Mouse (Mus musculus): ENCODE measurements around the gene Wrap53. TPM values are rescaled to one million over a fixed set of nuclear protein-coding genes. Genes with fewer than 3 reads are reported as not detected.
A peak's percentile ranks its signal among the peaks of the same experiment; 100 is the strongest.

The Wrap53 gene
- polyA plus RNA-seq, 1 experiment = 18.8 TPM

DNA sequence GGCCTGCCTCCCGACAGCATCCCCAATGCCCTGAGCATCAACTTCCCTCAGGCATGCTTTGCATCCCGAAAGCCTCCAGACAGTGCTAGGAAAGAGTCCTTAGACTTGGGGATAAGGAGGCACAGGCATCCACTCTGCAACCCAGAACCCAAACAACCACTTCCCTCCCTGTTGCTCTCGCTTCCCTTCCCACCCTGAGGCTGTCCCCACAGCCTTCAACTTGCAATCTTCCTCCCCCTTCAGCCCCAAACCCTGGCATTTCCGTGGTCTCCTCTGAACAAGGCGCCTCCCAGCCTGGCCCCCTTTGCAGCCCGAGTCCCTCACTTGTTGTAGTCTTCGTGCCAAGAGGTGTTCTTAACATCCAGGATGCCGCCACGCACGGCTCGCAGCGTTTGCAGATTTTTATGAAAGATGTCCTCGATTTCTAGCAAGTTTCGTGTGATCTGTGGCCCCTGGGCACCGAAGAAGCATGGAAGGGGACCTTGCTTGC lies 63.9 kb downstream of the Wrap53 start:
- no peak overlapping the region for H3K4me3 ChIP-seq (replicated peaks; ENCODE audit: insufficient read depth, low read depth, low read length)
- no peak overlapping the region for H3K27ac ChIP-seq (ENCODE audit: insufficient read depth, low read length)
- no peak for DNase-seq
- TF ChIP-seq POLR2A (IDR thresholded peaks at IDR 0.05; ENCODE audit: borderline replicate concordance, insufficient read depth, low read length) (no peak), CTCF (IDR thresholded peaks at IDR 0.05; ENCODE audit: borderline replicate concordance, insufficient read depth, low read depth, low read length) (no peak)
- no peaks in the 10 kb centered on the region for H3K27me3 ChIP-seq (ENCODE audit: control insufficient read depth, insufficient read depth, low read length)
- H3K4me1 ChIP-seq (ENCODE audit: control insufficient read depth, insufficient read depth, low read length) = no peaks in the 10 kb centered on the region
- 65% methylated on average over 15 of the region's 15 CpGs for WGBS

- Histone ChIP-seq H3K4me3 (replicated peaks; ENCODE audit: insufficient read depth, low read depth, low read length) (no peak overlapping the region), H3K27ac (ENCODE audit: insufficient read depth, low read length) (no peak overlapping the region), H3K27me3 (ENCODE audit: control insufficient read depth, insufficient read depth, low read length) (no peaks in the 10 kb centered on the region), H3K4me1 (ENCODE audit: control insufficient read depth, insufficient read depth, low read length) (no peaks in the 10 kb centered on the region)
- DNase-seq = peak; percentile 54 to 55
- TF ChIP-seq POLR2A (IDR thresholded peaks at IDR 0.05; ENCODE audit: borderline replicate concordance, insufficient read depth, low read length) = no peak
- peak; percentile 86 for TF ChIP-seq CTCF (IDR thresholded peaks at IDR 0.05; ENCODE audit: borderline replicate concordance, insufficient read depth, low read depth, low read length)
- WGBS = 10% methylated on average over 6 of the region's 6 CpGs
Observed at GRCm38 (mm10) chr11:69513840-69514239, 66.2 kb downstream of the Wrap53 start.

Other genes with a start within 250 kb of the Wrap53 start
- 130 and 135 TPM in 2 replicates for gene Rnf227, start 239.8 kb downstream of the Wrap53 start, polyA plus RNA-seq (2012; rRNA removed)
- 111 and 115 TPM in 2 replicates for gene Chd3, start 210.8 kb downstream of the Wrap53 start, polyA plus RNA-seq (2012; rRNA removed)
- gene Naa38, start 184.8 kb downstream of the Wrap53 start, polyA plus RNA-seq (2012; rRNA removed) = 193 and 200 TPM in 2 replicates
- gene Cyb5d1, start 184.6 kb downstream of the Wrap53 start, polyA plus RNA-seq (2012; rRNA removed) = 40.2 and 41.9 TPM in 2 replicates
- 5.7 and 6.0 TPM in 2 replicates for gene Tmem88, start 182.0 kb downstream of the Wrap53 start, polyA plus RNA-seq (2012; rRNA removed)
- gene Kdm6b, start 166.6 kb downstream of the Wrap53 start, polyA plus RNA-seq (2012; rRNA removed) = 14.0 and 16.5 TPM in 2 replicates
- gene Dnah2, start 31.1 kb downstream of the Wrap53 start, polyA plus RNA-seq (2012; rRNA removed) = 0.55 and 0.69 TPM in 2 replicates
- gene Efnb3, start 20.1 kb downstream of the Wrap53 start, polyA plus RNA-seq (2012; rRNA removed) = 84.8 and 104 TPM in 2 replicates
- 34.7 and 35.6 TPM in 2 replicates for gene Trp53, start 104 bp upstream of the Wrap53 start, polyA plus RNA-seq (2012; rRNA removed)
- gene Atp1b2, start 25.7 kb upstream of the Wrap53 start, polyA plus RNA-seq (2012; rRNA removed) = 890 and 950 TPM in 2 replicates
- 0.11 TPM in 2 replicates for gene Shbg, start 37.6 kb upstream of the Wrap53 start, polyA plus RNA-seq (2012; rRNA removed)
- gene Sat2, start 41.8 kb upstream of the Wrap53 start, polyA plus RNA-seq (2012; rRNA removed) = 32.4 and 33.5 TPM in 2 replicates
- 176 and 183 TPM in 2 replicates for gene Fxr2, start 52.7 kb upstream of the Wrap53 start, polyA plus RNA-seq (2012; rRNA removed)
- gene Sox15, start 75.1 kb upstream of the Wrap53 start, polyA plus RNA-seq (2012; rRNA removed) = not detected in 2 replicates
- gene Mpdu1, start 82.4 kb upstream of the Wrap53 start, polyA plus RNA-seq (2012; rRNA removed) = 115 and 120 TPM in 2 replicates
- 3.7 and 4.5 TPM in 2 replicates for gene Cd68, start 85.9 kb upstream of the Wrap53 start, polyA plus RNA-seq (2012; rRNA removed)
- gene Eif4a1, start 92.2 kb upstream of the Wrap53 start, polyA plus RNA-seq (2012; rRNA removed) = 316 and 321 TPM in 2 replicates
- 110 and 152 TPM in 2 replicates for gene Senp3, start 101.8 kb upstream of the Wrap53 start, polyA plus RNA-seq (2012; rRNA removed)
- gene Tnfsf13, start 105.5 kb upstream of the Wrap53 start, polyA plus RNA-seq (2012; rRNA removed) = 4.8 and 4.9 TPM in 2 replicates
- gene Tnfsf12, start 115.6 kb upstream of the Wrap53 start, polyA plus RNA-seq (2012; rRNA removed) = 31.2 and 35.3 TPM in 2 replicates
- gene Tnfsfm13, start 115.8 kb upstream of the Wrap53 start, polyA plus RNA-seq (2012; rRNA removed) = 3.3 and 4.2 TPM in 2 replicates
- gene Polr2a, start 178.4 kb upstream of the Wrap53 start, polyA plus RNA-seq (2012; rRNA removed) = 35.3 and 42.3 TPM in 2 replicates
- gene Slc35g3, start 181.7 kb upstream of the Wrap53 start, polyA plus RNA-seq (2012; rRNA removed) = not detected in 2 replicates
- gene Zbtb4, start 185.7 kb upstream of the Wrap53 start, polyA plus RNA-seq (2012; rRNA removed) = 69.8 and 71.1 TPM in 2 replicates
- 1.6 and 2.9 TPM in 2 replicates for gene Chrnb1, start 215.7 kb upstream of the Wrap53 start, polyA plus RNA-seq (2012; rRNA removed)
- gene Fgf11, start 221.6 kb upstream of the Wrap53 start, polyA plus RNA-seq (2012; rRNA removed) = 47.0 and 49.4 TPM in 2 replicates
- gene Tmem102, start 225.4 kb upstream of the Wrap53 start, polyA plus RNA-seq (2012; rRNA removed) = 0.28 and 0.36 TPM in 2 replicates
- gene Gm39566, start 235.0 kb upstream of the Wrap53 start, polyA plus RNA-seq (2012; rRNA removed) = not detected in 2 replicates
- not detected in 2 replicates for gene Spem2, start 238.2 kb upstream of the Wrap53 start, polyA plus RNA-seq (2012; rRNA removed)
- 1.4 TPM in 2 replicates for gene Spem1, start 241.9 kb upstream of the Wrap53 start, polyA plus RNA-seq (2012; rRNA removed)